Mouse (Mus musculus) ovary, adult 18-20 months (tissue): ENCODE data around the gene Gm4836.
"Not testable (repeated sequence)": the region's sequence is repeated elsewhere in the genome, so short reads cannot be mapped to it uniquely, and the experiment has no call there.

Experiments used
- DNase-seq: peaks from one replicate; pipeline ENCODE4 v3.0.0; 2022; ENCODE audit warnings: low spot score, mixed read lengths

Gm4836 gene

GRCm38 (mm10) chrX:28293532-28293931, at the start of gene Gm4836:
TSS of gene Gm4836 (minus strand) at chrX:28293632.
- DNase-seq: not testable (repeated sequence)
